Mouse (Mus musculus): ENCODE measurements around the gene 4930519P11Rik. TPM values are rescaled to one million over a fixed set of nuclear protein-coding genes. Genes with fewer than 3 reads are reported as not detected.

Gene 4930519P11Rik
- total RNA-seq, 2 experiments from 2014 or later = not detected

DNA sequence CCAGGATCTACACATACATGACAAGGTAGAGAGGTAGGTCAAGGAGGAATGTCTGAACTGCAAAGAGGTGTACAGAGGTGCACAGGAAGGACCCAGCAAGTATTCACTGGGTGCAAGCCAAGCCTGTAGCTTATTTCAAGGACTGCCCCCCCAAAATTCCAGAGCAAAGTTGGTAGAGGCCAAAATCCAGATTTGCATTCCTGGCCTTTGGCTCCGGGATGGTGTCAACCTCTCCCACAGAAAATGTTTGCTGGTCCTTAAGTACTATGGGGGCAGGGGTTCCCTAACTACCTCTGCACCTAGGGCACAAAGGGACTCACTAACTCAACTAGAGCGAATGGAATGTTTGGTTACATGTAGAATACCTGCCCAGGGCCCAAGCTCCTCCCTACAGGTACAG is 45.5 kb downstream of the 4930519P11Rik start:
- intact Hi-C loops (cut with DNase I) = no loop called here
- DNase-seq (ENCODE audit: low spot score in 2 of 2) = no peak

DNA sequence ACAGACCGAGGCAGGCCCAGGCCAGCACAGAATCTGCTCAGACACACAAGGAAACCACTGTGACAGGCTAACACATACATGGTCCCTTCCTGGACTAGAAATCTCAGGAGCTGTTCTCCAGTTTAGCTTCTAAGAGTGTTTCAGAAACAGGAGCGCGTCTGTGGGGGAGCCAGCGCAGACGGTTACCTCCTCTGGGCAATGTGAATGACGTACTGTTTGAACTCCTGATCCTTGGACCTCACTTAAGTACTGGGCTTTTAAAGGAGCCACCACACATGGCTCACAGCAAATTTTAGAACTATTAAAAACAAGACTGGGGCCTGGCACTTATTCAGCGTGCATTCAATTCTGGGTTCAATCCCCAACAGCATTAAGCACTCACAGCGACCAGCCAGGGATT is 46.6 kb downstream of the 4930519P11Rik start:
- intact Hi-C loops (cut with DNase I) = no loop called here

DNA sequence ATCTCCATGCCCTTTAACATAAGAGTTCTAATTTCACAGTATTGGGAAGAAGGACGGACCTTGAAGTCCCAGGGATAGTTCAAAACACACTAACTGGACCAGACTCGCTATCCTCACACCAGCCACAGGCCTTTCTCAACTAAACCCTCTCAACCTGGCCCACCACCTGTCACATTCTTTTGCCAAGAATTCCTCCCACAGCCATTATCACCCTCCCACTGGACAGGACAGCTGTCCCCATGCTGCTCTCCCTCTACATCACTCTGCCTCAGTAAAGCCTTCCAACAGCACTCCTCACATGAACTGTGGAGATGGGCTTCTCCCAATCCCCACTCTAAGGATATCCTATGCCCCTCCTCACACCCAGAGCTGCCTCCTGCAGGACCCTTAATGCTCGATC is 47.7 kb downstream of the 4930519P11Rik start:
- DNase-seq (ENCODE audit: low spot score in 2 of 2) = no peak
- intact Hi-C loops (cut with DNase I) = no loop called here

More for the DNA sequence above, 46.6 kb downstream of the 4930519P11Rik start:
- DNase-seq (ENCODE audit: low spot score in 2 of 2) = no peak

DNA sequence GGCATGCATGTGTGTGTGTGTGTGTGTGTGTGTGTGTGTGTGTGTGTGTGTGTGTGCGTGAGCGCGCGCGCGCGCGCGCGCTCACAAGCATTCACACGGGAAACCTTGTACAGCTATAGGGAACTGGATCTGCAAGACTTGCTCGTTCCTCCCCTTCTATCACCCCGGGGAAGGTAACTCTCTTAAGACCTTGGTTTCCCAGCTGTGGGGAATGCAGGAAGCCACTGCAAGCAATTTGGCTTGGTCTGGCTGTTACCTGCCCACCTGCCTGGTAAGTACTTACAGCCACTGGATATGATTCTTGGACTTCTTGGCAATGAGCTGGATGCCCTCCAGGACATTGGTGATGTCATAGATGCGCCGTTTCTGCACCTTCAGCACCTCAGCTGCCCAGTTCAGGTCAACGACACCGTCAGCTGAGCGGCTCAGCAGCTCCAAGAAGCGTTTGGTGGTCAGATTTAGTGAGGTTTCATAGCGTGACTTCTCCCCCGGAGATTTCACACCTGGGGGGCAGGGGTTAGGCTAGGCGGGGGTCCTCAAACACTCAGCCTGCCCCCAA is 49.5 kb downstream of the 4930519P11Rik start:
- no peak for DNase-seq (ENCODE audit: low spot score in 2 of 2)
- intact Hi-C loops (cut with DNase I) = no loop called here

Other genes starting within 250 kb of the 4930519P11Rik start
- 10 to 100 TPM; 11.8 to 13.5 TPM for gene Cdk5rap1, start 240.4 kb downstream of the 4930519P11Rik start, total RNA-seq (2021)
- gene Snta1, start 205.3 kb downstream of the 4930519P11Rik start, total RNA-seq (2021) = 10 to 100 TPM; 31.4 to 31.9 TPM
- 10 to 100 TPM; 40.5 to 52.0 TPM for gene Cbfa2t2, start 177.0 kb downstream of the 4930519P11Rik start, total RNA-seq (2021)
- gene 1700003F12Rik, start 66.4 kb downstream of the 4930519P11Rik start, total RNA-seq (2021) = under 1 TPM in 1 of 2 experiments, not detected in 1; 0.68 TPM
- not detected for gene Actl10, start 61.7 kb downstream of the 4930519P11Rik start, total RNA-seq (2021)
- gene Necab3, start 54.5 kb downstream of the 4930519P11Rik start, total RNA-seq (2021) = 100 to 1,000 TPM in 1 of 2 experiments, 10 to 100 TPM in 1; 90.6 to 113 TPM
- gene E2f1, start 43.5 kb downstream of the 4930519P11Rik start, total RNA-seq (2021) = 10 to 100 TPM; 11.5 to 11.8 TPM
- 10 to 100 TPM; 16.1 to 16.8 TPM for gene Pxmp4, start 9.7 kb downstream of the 4930519P11Rik start, total RNA-seq (2021)
- 10 to 100 TPM; 13.3 to 14.2 TPM for gene Zfp341, start 140 bp downstream of the 4930519P11Rik start, total RNA-seq (2021)
- 100 to 1,000 TPM; 207 to 208 TPM for gene Chmp4b, start 38.3 kb upstream of the 4930519P11Rik start, total RNA-seq (2021)
- not detected for gene Gm14214, start 156.6 kb upstream of the 4930519P11Rik start, total RNA-seq (2021)
- gene Raly, start 177.7 kb upstream of the 4930519P11Rik start, total RNA-seq (2021) = 100 to 1,000 TPM in 1 of 2 experiments, 10 to 100 TPM in 1; 96.5 to 103 TPM
- gene a, start 178.0 kb upstream of the 4930519P11Rik start, total RNA-seq (2021) = not detected